Mouse (Mus musculus) myocyte (in vitro differentiated cells): ENCODE results near the gene Mgat3. TPM values are rescaled to one million over a fixed set of nuclear protein-coding genes. Genes with fewer than 3 reads are reported as not detected.

Experiments used
- H3K27me3 ChIP-seq: one replicate; pipeline ENCODE4 v1.6.1; 2011; ENCODE audit not compliant: control insufficient read depth, insufficient read depth, insufficient read length
- H3K36me3 ChIP-seq: one replicate; pipeline ENCODE4 v1.6.1; 2011; ENCODE audit not compliant: control insufficient read depth, insufficient read depth
- H3K4me2 ChIP-seq: one replicate; pipeline ENCODE4 v1.6.1; 2011; ENCODE audit warnings: low read depth, control low read depth
- H3K4me3 ChIP-seq: one replicate; pipeline ENCODE4 v1.5.1; 2011; ENCODE audit warnings: mild to moderate bottlenecking, control low read depth, moderate library complexity
- H3K79me2 ChIP-seq: one replicate; pipeline ENCODE4 v1.6.1; 2011; ENCODE audit not compliant: control insufficient read depth, insufficient read depth
- H3ac ChIP-seq: one replicate; pipeline ENCODE4 v1.6.1; 2011; ENCODE audit not compliant: control insufficient read depth, insufficient read length
- CEBPB ChIP-seq: IDR thresholded peaks from 2 replicates; pipeline ENCODE4 v1.6.1; 2011; ENCODE audit warnings: mild to moderate bottlenecking, moderate library complexity; ENCODE audit not compliant: poor library complexity, insufficient read depth, severe bottlenecking
- E2F4 ChIP-seq: IDR thresholded peaks from one replicate; pipeline ENCODE4 v1.6.1; 2011; ENCODE audit warnings: mild to moderate bottlenecking, control low read depth, moderate library complexity; ENCODE audit not compliant: insufficient read depth
- MAX ChIP-seq: IDR thresholded peaks from one replicate; pipeline ENCODE4 v1.6.1; 2011; ENCODE audit warnings: low read depth, mild to moderate bottlenecking, control low read depth
- MYOD1 ChIP-seq, 3 experiments: IDR thresholded peaks; one replicate each; pipeline ENCODE4 v1.6.1; 2011; ENCODE audit warnings: control low read depth in 2 of 3, low read depth in 2 of 3, mild to moderate bottlenecking in 2 of 3, moderate library complexity in 1 of 3; ENCODE audit not compliant: insufficient read length in 2 of 3, control insufficient read depth in 1 of 3
- MYOG ChIP-seq, 3 experiments: IDR thresholded peaks; one replicate each; pipeline ENCODE4 v1.6.1; 2011; ENCODE audit warnings: control low read depth in 2 of 3, low read depth in 2 of 3, mild to moderate bottlenecking in 2 of 3; ENCODE audit not compliant: insufficient read length in 2 of 3, control insufficient read depth in 1 of 3, insufficient read depth in 1 of 3
- POLR2A ChIP-seq: IDR thresholded peaks from one replicate; pipeline ENCODE4 v1.6.1; 2011; ENCODE audit warnings: low read depth, mild to moderate bottlenecking, control low read depth, moderate library complexity; ENCODE audit not compliant: insufficient read length
- POLR2AphosphoS2 ChIP-seq: IDR thresholded peaks from one replicate; pipeline ENCODE4 v1.6.1; 2011; ENCODE audit warnings: low read depth, control low read depth; ENCODE audit not compliant: insufficient read length
- REST ChIP-seq: IDR thresholded peaks from one replicate; pipeline ENCODE4 v1.6.1; 2011; ENCODE audit warnings: mild to moderate bottlenecking, control low read depth, moderate library complexity; ENCODE audit not compliant: insufficient read depth, insufficient read length
- SRF ChIP-seq: IDR thresholded peaks from one replicate; pipeline ENCODE4 v1.6.1; 2011; ENCODE audit warnings: low read depth; ENCODE audit not compliant: control insufficient read depth, insufficient read length
- TCF12 ChIP-seq: IDR thresholded peaks from one replicate; pipeline ENCODE4 v1.6.1; 2011; ENCODE audit warnings: mild to moderate bottlenecking, control low read depth; ENCODE audit not compliant: poor library complexity, insufficient read depth, severe bottlenecking
- TCF3 ChIP-seq: IDR thresholded peaks from one replicate; pipeline ENCODE4 v1.6.1; 2011; ENCODE audit warnings: low read depth, control low read depth; ENCODE audit not compliant: insufficient read length
- USF1 ChIP-seq: IDR thresholded peaks from one replicate; pipeline ENCODE4 v1.6.1; 2011; ENCODE audit warnings: low read depth, mild to moderate bottlenecking, control low read depth, moderate library complexity
- polyA plus RNA-seq: library from polyadenylated mRNA; unstranded; fragments of >200 nt; fragmentation: generic; extraction: Trizol; gene quantifications from one replicate; pipeline ENCODE4 v1.2.1, GENCODE M21; 2012; ENCODE audit warnings: missing spikeins

Mgat3 gene
- polyA plus RNA-seq, 1 experiment: 9.7 TPM

- Histone ChIP-seq H3K4me3 (no peak overlapping the region), H3K79me2 (no peaks in the 10 kb centered on the region)
- TF ChIP-seq POLR2A: no peak
- TF ChIP-seq REST: no peak
- no peak for TF ChIP-seq USF1
- TF ChIP-seq TCF12: no peak
Measured at GRCm38 (mm10) chr15:80228071-80228800, 54.7 kb downstream of the Mgat3 start.

GRCm38 (mm10) chr15:80232331-80232730 is 58.8 kb downstream of the Mgat3 start:
- H3K36me3 ChIP-seq: peaks cover 18% of the 10 kb centered on the region
- peaks cover 32% of the 10 kb centered on the region for H3K79me2 ChIP-seq
- H3K4me3 ChIP-seq: no peak overlapping the region
- H3K27me3 ChIP-seq: no peaks in the 10 kb centered on the region
- no peak overlapping the region for H3K4me2 ChIP-seq
- no peak for TF ChIP-seq E2F4
- TF ChIP-seq MAX: no peak
- no peak for TF ChIP-seq TCF12
- no peak for TF ChIP-seq CEBPB
- no peak for TF ChIP-seq TCF3
- no peak for TF ChIP-seq USF1
- TF ChIP-seq POLR2A: no peak
- TF ChIP-seq MYOD1 (IDR thresholded peaks at IDR 0.05; ENCODE audit: control insufficient read depth in 1 of 3, insufficient read length in 2 of 3, low read depth in 2 of 3): no peak
- TF ChIP-seq POLR2AphosphoS2: no peak
- no peak for TF ChIP-seq REST
- no peak for TF ChIP-seq MYOG (IDR thresholded peaks at IDR 0.05; ENCODE audit: control insufficient read depth in 1 of 3, insufficient read depth in 1 of 3, insufficient read length in 2 of 3, low read depth in 2 of 3)
- no peak for TF ChIP-seq SRF
- no peak overlapping the region for H3ac ChIP-seq

More at GRCm38 (mm10) chr15:80228071-80228800, 54.7 kb downstream of the Mgat3 start:
- Histone ChIP-seq H3K36me3 (no peaks in the 10 kb centered on the region), H3K4me2 (no peak overlapping the region), H3ac (no peak overlapping the region), H3K27me3 (no peaks in the 10 kb centered on the region)

- Histone ChIP-seq H3ac (no peak overlapping the region), H3K79me2 (peaks cover 34% of the 10 kb centered on the region), H3K36me3 (peaks cover 24% of the 10 kb centered on the region), H3K4me2 (peak overlapping the region; percentile 78), H3K4me3 (peak overlapping the region; percentile 92), H3K27me3 (no peaks in the 10 kb centered on the region)
- TF ChIP-seq SRF: no peak
- TF ChIP-seq CEBPB: no peak
- no peak for TF ChIP-seq MYOD1 (IDR thresholded peaks at IDR 0.05; ENCODE audit: control insufficient read depth in 1 of 3, insufficient read length in 2 of 3, low read depth in 2 of 3)
- no peak for TF ChIP-seq POLR2A
- no peak for TF ChIP-seq TCF12
- no peak for TF ChIP-seq POLR2AphosphoS2
- no peak for TF ChIP-seq USF1
- TF ChIP-seq E2F4: no peak
- TF ChIP-seq MAX: no peak
- no peak for TF ChIP-seq REST
- TF ChIP-seq TCF3: no peak
Measured at GRCm38 (mm10) chr15:80233053-80233452, 59.5 kb downstream of the Mgat3 start.

- Histone ChIP-seq H3K4me2 (peak within 1 kb of the TSS; percentile 78), H3ac (peak within 1 kb of the TSS; percentile 62), H3K4me3 (peak within 1 kb of the TSS; percentile 92), H3K79me2 (peaks cover 34% of the 10 kb centered on the region), H3K27me3 (no peaks in the 10 kb centered on the region), H3K36me3 (peaks cover 33% of the 10 kb centered on the region)
- peak; percentile 66 for TF ChIP-seq POLR2AphosphoS2
- no peak for TF ChIP-seq MAX
- TF ChIP-seq E2F4: no peak
- TF ChIP-seq POLR2A: peak; percentile 64
- peak in 2 of 3 experiments; percentile 67 to 76 for TF ChIP-seq MYOD1 (IDR thresholded peaks at IDR 0.05; ENCODE audit: control insufficient read depth in 1 of 3, insufficient read length in 2 of 3, low read depth in 2 of 3)
- peak; percentile 24 to 73 (median 43) for TF ChIP-seq MYOG (IDR thresholded peaks at IDR 0.05; ENCODE audit: control insufficient read depth in 1 of 3, insufficient read depth in 1 of 3, insufficient read length in 2 of 3, low read depth in 2 of 3)
- TF ChIP-seq REST: no peak
- TF ChIP-seq USF1: no peak
- TF ChIP-seq SRF: peak; percentile 73
Measured at GRCm38 (mm10) chr15:80233733-80234509, 60.4 kb downstream of the Mgat3 start, which contains the start of gene Mief1. TSS of gene Mief1 (plus strand) at chr15:80234018.
